Mouse (Mus musculus): ENCODE measurements at regions not wholly inside any gene's neighbourhood (a gene's known extent, or its start where the extent isn't known, plus 50 kb on each side); places are given as distances from the start of the nearest gene placed in this dataset.

GRCm38 (mm10) chr10:23610485-23610884 is 176.6 kb downstream of the Rps12 start:
- TF ChIP-seq POLR2A (IDR thresholded peaks at IDR 0.05; ENCODE audit: control insufficient read depth, low read depth, low read length) (no peak), CTCF (IDR thresholded peaks at IDR 0.05; ENCODE audit: control insufficient read depth, insufficient read depth, insufficient replicate concordance, low read depth, low read length) (no peak)
- H3K36me3 ChIP-seq (ENCODE audit: control insufficient read depth, insufficient read depth, low read length): no peaks in the 10 kb centered on the region
- no peak overlapping the region for H3K27ac ChIP-seq (ENCODE audit: control insufficient read depth, insufficient read depth, low read depth, low read length)
- no peak overlapping the region for H3K4me3 ChIP-seq (ENCODE audit: control insufficient read depth, low read depth, low read length)
- no peaks in the 10 kb centered on the region; the same call in 1 of the 2 replicates for H3K4me1 ChIP-seq (ENCODE audit: control insufficient read depth, insufficient read depth, low read length)
- H3K27me3 ChIP-seq (ENCODE audit: control insufficient read depth, insufficient read depth, low read length): no peaks in the 10 kb centered on the region

GRCm38 (mm10) chr10:23610046-23610445 is 177.0 kb downstream of the Rps12 start:
- H3K27me3 ChIP-seq (ENCODE audit: control insufficient read depth, insufficient read depth, low read length): no peaks in the 10 kb centered on the region
- H3K27ac ChIP-seq (ENCODE audit: control insufficient read depth, insufficient read depth, low read depth, low read length): no peak overlapping the region
- no peaks in the 10 kb centered on the region for H3K36me3 ChIP-seq (ENCODE audit: control insufficient read depth, insufficient read depth, low read length)
- TF ChIP-seq POLR2A (IDR thresholded peaks at IDR 0.05; ENCODE audit: control insufficient read depth, low read depth, low read length): no peak
- no peak for TF ChIP-seq CTCF (IDR thresholded peaks at IDR 0.05; ENCODE audit: control insufficient read depth, insufficient read depth, insufficient replicate concordance, low read depth, low read length)
- no peaks in the 10 kb centered on the region; the same call in 1 of the 2 replicates for H3K4me1 ChIP-seq (ENCODE audit: control insufficient read depth, insufficient read depth, low read length)
- no peak overlapping the region for H3K4me3 ChIP-seq (ENCODE audit: control insufficient read depth, low read depth, low read length)

- Histone ChIP-seq H3K27me3 (ENCODE audit: control insufficient read depth, insufficient read depth, low read length) (no peaks in the 10 kb centered on the region), H3K27ac (ENCODE audit: control insufficient read depth, insufficient read depth, low read depth, low read length) (no peak overlapping the region), H3K36me3 (ENCODE audit: control insufficient read depth, insufficient read depth, low read length) (no peaks in the 10 kb centered on the region), H3K4me1 (ENCODE audit: control insufficient read depth, insufficient read depth, low read length) (no peaks in the 10 kb centered on the region; the same call in 1 of the 2 replicates), H3K4me3 (ENCODE audit: control insufficient read depth, low read depth, low read length) (no peak overlapping the region)
- no peak for TF ChIP-seq POLR2A (IDR thresholded peaks at IDR 0.05; ENCODE audit: control insufficient read depth, low read depth, low read length)
- TF ChIP-seq CTCF (IDR thresholded peaks at IDR 0.05; ENCODE audit: control insufficient read depth, insufficient read depth, insufficient replicate concordance, low read depth, low read length): no peak
Measured at GRCm38 (mm10) chr10:23609270-23609914, 177.7 kb downstream of the Rps12 start.

GRCm38 (mm10) chr10:23600701-23601100 is 186.4 kb downstream of the Rps12 start:
- no peak overlapping the region for H3K27ac ChIP-seq (ENCODE audit: control insufficient read depth, insufficient read depth, low read depth, low read length)
- TF ChIP-seq POLR2A (IDR thresholded peaks at IDR 0.05; ENCODE audit: control insufficient read depth, low read depth, low read length) (no peak), CTCF (IDR thresholded peaks at IDR 0.05; ENCODE audit: control insufficient read depth, insufficient read depth, insufficient replicate concordance, low read depth, low read length) (no peak)
- H3K4me1 ChIP-seq (ENCODE audit: control insufficient read depth, insufficient read depth, low read length): no peaks in the 10 kb centered on the region
- H3K4me3 ChIP-seq (ENCODE audit: control insufficient read depth, low read depth, low read length): no peak overlapping the region
- H3K36me3 ChIP-seq (ENCODE audit: control insufficient read depth, insufficient read depth, low read length): no peaks in the 10 kb centered on the region
- no peaks in the 10 kb centered on the region for H3K27me3 ChIP-seq (ENCODE audit: control insufficient read depth, insufficient read depth, low read length)

GRCm38 (mm10) chr10:23595541-23595940 is 191.5 kb downstream of the Rps12 start:
- Histone ChIP-seq H3K27ac (ENCODE audit: control insufficient read depth, insufficient read depth, low read depth, low read length) (no peak overlapping the region), H3K4me3 (ENCODE audit: control insufficient read depth, low read depth, low read length) (no peak overlapping the region), H3K36me3 (ENCODE audit: control insufficient read depth, insufficient read depth, low read length) (no peaks in the 10 kb centered on the region), H3K27me3 (ENCODE audit: control insufficient read depth, insufficient read depth, low read length) (no peaks in the 10 kb centered on the region), H3K4me1 (ENCODE audit: control insufficient read depth, insufficient read depth, low read length) (no peaks in the 10 kb centered on the region)
- TF ChIP-seq POLR2A (IDR thresholded peaks at IDR 0.05; ENCODE audit: control insufficient read depth, low read depth, low read length) (no peak), CTCF (IDR thresholded peaks at IDR 0.05; ENCODE audit: control insufficient read depth, insufficient read depth, insufficient replicate concordance, low read depth, low read length) (no peak)

GRCm38 (mm10) chr10:23580230-23580629 is 206.8 kb downstream of the Rps12 start:
- H3K27me3 ChIP-seq (ENCODE audit: control insufficient read depth, insufficient read depth, low read length): no peaks in the 10 kb centered on the region
- no peak for TF ChIP-seq CTCF (IDR thresholded peaks at IDR 0.05; ENCODE audit: control insufficient read depth, insufficient read depth, insufficient replicate concordance, low read depth, low read length)
- TF ChIP-seq POLR2A (IDR thresholded peaks at IDR 0.05; ENCODE audit: control insufficient read depth, low read depth, low read length): no peak

GRCm38 (mm10) chr10:23571013-23571412 is 216.1 kb downstream of the Rps12 start:
- Histone ChIP-seq H3K27me3 (ENCODE audit: control insufficient read depth, insufficient read depth, low read length) (no peaks in the 10 kb centered on the region), H3K27ac (ENCODE audit: control insufficient read depth, insufficient read depth, low read depth, low read length) (no peak overlapping the region), H3K4me3 (ENCODE audit: control insufficient read depth, low read depth, low read length) (no peak overlapping the region), H3K36me3 (ENCODE audit: control insufficient read depth, insufficient read depth, low read length) (no peaks in the 10 kb centered on the region), H3K4me1 (ENCODE audit: control insufficient read depth, insufficient read depth, low read length) (no peaks in the 10 kb centered on the region)
- TF ChIP-seq CTCF (IDR thresholded peaks at IDR 0.05; ENCODE audit: control insufficient read depth, insufficient read depth, insufficient replicate concordance, low read depth, low read length) (no peak), POLR2A (IDR thresholded peaks at IDR 0.05; ENCODE audit: control insufficient read depth, low read depth, low read length) (no peak)

More at GRCm38 (mm10) chr10:23580230-23580629, 206.8 kb downstream of the Rps12 start:
- Histone ChIP-seq H3K4me1 (ENCODE audit: control insufficient read depth, insufficient read depth, low read length) (no peaks in the 10 kb centered on the region), H3K27ac (ENCODE audit: control insufficient read depth, insufficient read depth, low read depth, low read length) (no peak overlapping the region), H3K4me3 (ENCODE audit: control insufficient read depth, low read depth, low read length) (no peak overlapping the region), H3K36me3 (ENCODE audit: control insufficient read depth, insufficient read depth, low read length) (no peaks in the 10 kb centered on the region)

Measured in testis, adult 2 months (tissue).